Mouse (Mus musculus) kidney, embryonic 14.5 days (tissue): ENCODE results near the gene Ndufb11. TPM values are rescaled to one million over a fixed set of nuclear protein-coding genes. Genes with fewer than 3 reads are reported as not detected.

Source experiments
- ATAC-seq: fragments of 200-750 bp; cut with Nextera tagmentation; 2 replicates; pipeline ENCODE4 v1.8.0; 2017; ENCODE audit warnings: moderate number of reproducible peaks, mild to moderate bottlenecking, moderate TSS enrichment, moderate library complexity; ENCODE audit not compliant: low FRiP score, low TSS enrichment
- H3K27ac ChIP-seq: fragments of 300-500 bp; sonication (generic); 2 replicates; pipeline ENCODE4 v1.5.1; 2014; ENCODE audit warnings: low read depth, mild to moderate bottlenecking, low read length, moderate library complexity, mixed read lengths
- H3K27me3 ChIP-seq: fragments of 300-500 bp; sonication (generic); 2 replicates; pipeline ENCODE4 v1.6.1; 2014; ENCODE audit warnings: mild to moderate bottlenecking, low read length; ENCODE audit not compliant: control insufficient read depth, insufficient read depth
- H3K36me3 ChIP-seq: fragments of 300-500 bp; sonication (generic); 2 replicates; pipeline ENCODE4 v1.6.1; 2014; ENCODE audit warnings: low read length, mixed read lengths; ENCODE audit not compliant: control insufficient read depth, insufficient read depth
- H3K4me1 ChIP-seq: fragments of 300-500 bp; sonication (generic); 2 replicates; pipeline ENCODE4 v1.6.1; 2014; ENCODE audit warnings: low read length, mixed read lengths; ENCODE audit not compliant: control insufficient read depth, insufficient read depth
- H3K4me2 ChIP-seq: fragments of 300-500 bp; sonication (generic); replicated peaks from 2 replicates; pipeline ENCODE4 v1.6.1; 2014; ENCODE audit warnings: low read depth, mild to moderate bottlenecking, low read length
- H3K4me3 ChIP-seq: fragments of 300-500 bp; sonication (generic); 2 replicates; pipeline ENCODE4 v1.5.1; 2014; ENCODE audit warnings: mild to moderate bottlenecking, low read length
- H3K9ac ChIP-seq: fragments of 300-500 bp; sonication (generic); 2 replicates; pipeline ENCODE4 v1.6.1; 2014; ENCODE audit warnings: low read depth, mild to moderate bottlenecking, low read length, moderate library complexity
- H3K9me3 ChIP-seq: fragments of 300-500 bp; sonication (generic); 2 replicates; pipeline ENCODE4 v1.6.1; 2016; ENCODE audit warnings: low read length; ENCODE audit not compliant: control insufficient read depth
- whole genome bisulfite sequencing: fragments of 180-500 bp; shearing (Covaris S2); extraction: QIAGEN DNeasy Blood & Tissue Kit; methylation state at CpG from one replicate; pipeline ENCODE4 v1.1.7; 2014; 5-methylcytosine and 5-hydroxymethylcytosine counted together
- polyA plus RNA-seq: library from polyadenylated mRNA; unstranded; fragments of >200 nt; fragmentation: Nextera tagmentation; extraction: Ambion mirVana; gene quantifications from 2 replicates; pipeline ENCODE4 v1.2.1, GENCODE M21; 2014

Ndufb11 gene
- polyA plus RNA-seq, 1 experiment from 2014 or later = 243 TPM

GRCm38 (mm10) chrX:20638141-20638540, 20.7 kb upstream of the Ndufb11 start:
- H3K36me3 ChIP-seq = peaks cover 46% of the 10 kb centered on the region
- no peak overlapping the region for H3K4me3 ChIP-seq
- no peaks in the 10 kb centered on the region for H3K9me3 ChIP-seq
- no peaks in the 10 kb centered on the region for H3K4me1 ChIP-seq
- H3K27me3 ChIP-seq = no peaks in the 10 kb centered on the region
- no peak overlapping the region for H3K9ac ChIP-seq
- no peak overlapping the region for H3K4me2 ChIP-seq
- 88% methylated on average over 2 of the region's 2 CpGs for WGBS
- ATAC-seq = no peak
- H3K27ac ChIP-seq = no peak overlapping the region

DNA sequence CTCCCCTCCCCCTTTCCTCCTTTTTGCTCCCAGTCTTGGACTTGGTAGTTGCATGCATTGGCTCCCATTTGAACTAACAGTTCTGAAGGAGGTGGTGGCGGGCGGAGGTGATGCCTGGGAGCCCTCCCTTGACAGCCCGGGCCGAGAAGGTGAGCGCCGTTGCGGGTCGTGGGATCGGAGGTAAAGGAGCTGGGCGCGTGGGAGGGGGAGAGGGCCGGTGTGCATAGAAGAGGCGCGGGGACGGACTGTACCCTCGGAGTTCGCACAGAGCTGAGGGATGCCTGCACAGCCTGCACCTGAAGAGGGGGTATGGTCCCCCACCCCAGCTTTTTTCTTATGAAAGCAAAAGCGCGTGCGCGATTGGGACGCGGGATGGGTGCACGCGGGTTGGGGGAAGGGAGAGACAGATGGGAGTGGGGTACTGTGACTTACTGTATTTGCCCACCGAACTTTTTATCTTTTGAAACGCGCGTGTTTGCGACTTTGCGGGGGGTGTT, 532 bp upstream of the Ndufb11 start:
- WGBS = 22% methylated on average over 31 of the region's 31 CpGs
- Histone ChIP-seq H3K27ac (peak overlapping the region; percentile 73; the same call in 1 of the 2 replicates), H3K4me1 (no peaks in the 10 kb centered on the region), H3K27me3 (no peaks in the 10 kb centered on the region), H3K36me3 (peaks cover 8% of the 10 kb centered on the region; the same call in 1 of the 2 replicates), H3K4me3 (peak overlapping the region; percentile 61), H3K9me3 (no peaks in the 10 kb centered on the region), H3K9ac (peak overlapping the region; percentile 65), H3K4me2 (peak overlapping the region; percentile 49)
- ATAC-seq = peak; percentile 63

GRCm38 (mm10) chrX:20616861-20617175, 601 bp downstream of the Ndufb11 start:
- 26% methylated on average over 17 of the region's 17 CpGs for WGBS
- peak overlapping the region; percentile 61 for H3K9ac ChIP-seq
- peaks cover 8% of the 10 kb centered on the region; the same call in 1 of the 2 replicates for H3K36me3 ChIP-seq
- peak overlapping the region; percentile 61 for H3K4me3 ChIP-seq
- H3K27ac ChIP-seq = peak overlapping the region; percentile 83
- H3K27me3 ChIP-seq = no peaks in the 10 kb centered on the region
- peak overlapping the region; percentile 45 for H3K4me2 ChIP-seq
- peak; percentile 33; the same call in 1 of the 2 replicates for ATAC-seq
- no peaks in the 10 kb centered on the region for H3K9me3 ChIP-seq
- H3K4me1 ChIP-seq = no peaks in the 10 kb centered on the region

DNA sequence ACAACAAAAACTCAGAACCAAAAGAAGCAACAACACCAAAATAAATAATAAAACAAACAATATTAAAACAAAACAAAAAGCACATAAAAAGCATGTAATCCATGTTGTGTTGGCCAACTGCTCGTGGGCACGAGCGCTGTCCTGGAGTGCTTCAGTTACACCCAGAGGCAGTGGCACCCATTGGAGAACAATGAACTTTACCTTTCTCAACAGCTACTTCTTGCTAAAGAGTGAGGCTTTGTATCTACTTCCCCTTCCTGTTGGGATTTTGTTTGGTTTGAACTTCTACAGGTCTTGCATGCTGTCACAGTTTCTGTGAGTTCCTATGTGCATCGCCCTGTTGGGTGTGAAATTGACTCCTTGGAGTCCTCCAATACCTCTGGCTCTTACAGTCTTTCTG, 8.9 kb downstream of the Ndufb11 start:
- no peak overlapping the region for H3K9ac ChIP-seq
- no peaks in the 10 kb centered on the region for H3K4me1 ChIP-seq
- WGBS = 89% methylated on average over 4 of the region's 4 CpGs

DNA sequence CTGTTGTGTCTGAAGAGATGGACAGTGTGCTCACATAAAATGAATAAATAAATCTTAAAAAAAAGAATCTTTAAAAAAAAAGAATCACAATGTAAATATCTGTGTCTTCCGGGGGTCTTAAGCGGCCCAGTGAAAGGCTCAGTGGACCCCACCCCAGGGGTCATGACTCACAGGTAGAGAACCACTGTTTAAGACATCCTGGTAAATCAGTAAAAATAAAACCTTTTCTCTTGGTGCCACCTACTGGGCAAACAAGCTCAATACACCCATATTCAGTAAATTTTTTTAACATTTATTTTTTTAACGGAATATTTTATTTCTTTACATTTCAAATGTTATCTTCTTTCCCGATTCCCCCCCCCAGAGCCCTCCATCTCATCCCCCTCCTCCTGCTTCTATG, 29.5 kb downstream of the Ndufb11 start:
- Histone ChIP-seq H3K4me3 (no peak overlapping the region), H3K9me3 (no peaks in the 10 kb centered on the region), H3K4me1 (no peaks in the 10 kb centered on the region), H3K4me2 (no peak overlapping the region), H3K27ac (no peak overlapping the region), H3K36me3 (no peaks in the 10 kb centered on the region), H3K9ac (no peak overlapping the region), H3K27me3 (no peaks in the 10 kb centered on the region)
- no peak for ATAC-seq
- 21% methylated on average over 4 of the region's 4 CpGs for WGBS

More for the DNA sequence above, 8.9 kb downstream of the Ndufb11 start:
- H3K36me3 ChIP-seq = no peaks in the 10 kb centered on the region
- no peak overlapping the region for H3K4me2 ChIP-seq
- H3K9me3 ChIP-seq = no peaks in the 10 kb centered on the region
- no peak overlapping the region for H3K4me3 ChIP-seq
- no peak overlapping the region for H3K27ac ChIP-seq
- H3K27me3 ChIP-seq = no peaks in the 10 kb centered on the region
- ATAC-seq = no peak

DNA sequence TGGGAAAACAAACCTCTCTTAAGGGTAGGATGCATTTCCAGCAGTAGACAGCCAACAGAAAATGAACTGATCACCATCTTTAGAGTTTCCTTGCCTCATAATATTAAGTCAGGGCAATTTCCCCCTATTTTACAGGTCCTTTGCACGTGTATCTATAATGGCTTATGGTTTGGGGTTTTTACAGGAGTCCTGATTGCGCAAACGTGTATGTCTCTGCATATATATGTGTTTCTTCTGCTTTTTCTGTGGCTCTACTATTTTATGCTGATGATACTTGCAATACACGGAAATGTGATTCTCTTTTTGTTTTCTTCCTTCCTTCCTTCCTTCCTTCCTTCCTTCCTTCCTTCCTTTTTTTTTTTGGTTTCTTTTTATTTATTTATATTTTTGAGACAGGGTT, 43.5 kb downstream of the Ndufb11 start:
- WGBS = 89% methylated on average over 4 of the region's 4 CpGs
- Histone ChIP-seq H3K27ac (no peak overlapping the region), H3K4me3 (no peak overlapping the region), H3K9ac (no peak overlapping the region), H3K4me1 (no peaks in the 10 kb centered on the region), H3K36me3 (no peaks in the 10 kb centered on the region), H3K4me2 (no peak overlapping the region), H3K27me3 (no peaks in the 10 kb centered on the region), H3K9me3 (no peaks in the 10 kb centered on the region)
- ATAC-seq = no peak

- 60% methylated on average over 9 of the region's 9 CpGs for WGBS
- H3K27me3 ChIP-seq = no peaks in the 10 kb centered on the region
- H3K9ac ChIP-seq = no peak overlapping the region
- no peaks in the 10 kb centered on the region for H3K4me1 ChIP-seq
- H3K27ac ChIP-seq = no peak overlapping the region
- no peak for ATAC-seq
- no peaks in the 10 kb centered on the region for H3K36me3 ChIP-seq
- no peaks in the 10 kb centered on the region for H3K9me3 ChIP-seq
- no peak overlapping the region for H3K4me3 ChIP-seq
- no peak overlapping the region for H3K4me2 ChIP-seq
Measured at GRCm38 (mm10) chrX:20572683-20573082, 44.7 kb downstream of the Ndufb11 start.

GRCm38 (mm10) chrX:20571024-20571423, 46.4 kb downstream of the Ndufb11 start:
- 69% methylated on average over 2 of the region's 2 CpGs for WGBS
- Histone ChIP-seq H3K27me3 (no peaks in the 10 kb centered on the region), H3K4me3 (no peak overlapping the region), H3K27ac (no peak overlapping the region), H3K9me3 (no peaks in the 10 kb centered on the region), H3K4me1 (no peaks in the 10 kb centered on the region), H3K9ac (no peak overlapping the region), H3K36me3 (no peaks in the 10 kb centered on the region), H3K4me2 (no peak overlapping the region)
- no peak for ATAC-seq
